Mouse (Mus musculus): ENCODE measurements around the gene Sugp1. TPM values are rescaled to one million over a fixed set of nuclear protein-coding genes. Genes with fewer than 3 reads are reported as not detected.
A peak's percentile ranks its signal among the peaks of the same experiment; 100 is the strongest.
"Not testable (repeated sequence)": the region's sequence is repeated elsewhere in the genome, so short reads cannot be mapped to it uniquely, and the experiment has no call there.

Sugp1 gene
- total RNA-seq (2021), result 10 to 100 TPM; 17.2 to 18.4 TPM

- intact Hi-C loops (cut with DNase I), result loop anchor here (5.0 kb wide), 1 partner anchor 89 kb away; the partner anchor contains the start of gene Nr2c2ap
- peak; percentile 92 for DNase-seq (ENCODE audit: low spot score)
These were observed at the start of gene Sugp1, which contains the start of gene Mau2 for GRCm38 (mm10) chr8:70042583-70043455. TSS of gene Sugp1 (plus strand) at chr8:70042813. TSS of gene Mau2 (minus strand) at chr8:70042734.

- no peak for DNase-seq (ENCODE audit: low spot score)
- intact Hi-C loops (cut with DNase I), result no loop called here
These were observed 47.2 kb upstream of the Sugp1 start for GRCm38 (mm10) chr8:69995422-69995775.

GRCm38 (mm10) chr8:69995776-69996588, 46.6 kb upstream of the Sugp1 start, which contains the start of gene Gatad2a:
TSS of gene Gatad2a (minus strand) at chr8:69996384.
- intact Hi-C loops (cut with DNase I), result no loop called here
- DNase-seq (ENCODE audit: low spot score), result peak; percentile 100

GRCm38 (mm10) chr8:69996589-69997285, 45.9 kb upstream of the Sugp1 start:
- intact Hi-C loops (cut with DNase I), result no loop called here
- DNase-seq (ENCODE audit: low spot score), result no peak

- intact Hi-C loops (cut with DNase I), result no loop called here
- DNase-seq (ENCODE audit: low spot score), result no peak
These were observed 43.9 kb upstream of the Sugp1 start for GRCm38 (mm10) chr8:69998706-69999105.

- no peak for DNase-seq (ENCODE audit: low spot score)
- intact Hi-C loops (cut with DNase I), result no loop called here
These were observed 43.4 kb upstream of the Sugp1 start for GRCm38 (mm10) chr8:69999236-69999635.

GRCm38 (mm10) chr8:70000226-70000625, 42.4 kb upstream of the Sugp1 start:
- intact Hi-C loops (cut with DNase I), result loop anchor here (5.0 kb wide), 1 partner anchor 43 kb away; no protein-coding TSS in a partner anchor
- DNase-seq (ENCODE audit: low spot score), result no peak

GRCm38 (mm10) chr8:70001176-70001891, 41.3 kb upstream of the Sugp1 start:
- intact Hi-C loops (cut with DNase I), result loop anchor here (1.0 to 5.0 kb wide), 2 partner anchors 44 to 80 kb away; no protein-coding TSS in a partner anchor
- peak; percentile 39 for DNase-seq (ENCODE audit: low spot score)

GRCm38 (mm10) chr8:70001892-70002191, 40.8 kb upstream of the Sugp1 start:
- intact Hi-C loops (cut with DNase I), result loop anchor here (1.0 to 5.0 kb wide), 2 partner anchors 45 to 81 kb away; no protein-coding TSS in a partner anchor
- not testable (repeated sequence) for DNase-seq (ENCODE audit: low spot score)

GRCm38 (mm10) chr8:70003204-70003657, 39.4 kb upstream of the Sugp1 start:
- intact Hi-C loops (cut with DNase I), result loop anchor here (5.0 kb wide), 1 partner anchor 46 kb away; no protein-coding TSS in a partner anchor
- DNase-seq (ENCODE audit: low spot score), result no peak

GRCm38 (mm10) chr8:70004345-70004744, 38.3 kb upstream of the Sugp1 start:
- intact Hi-C loops (cut with DNase I), result loop anchor here (5.0 kb wide), 1 partner anchor 47 kb away; no protein-coding TSS in a partner anchor

GRCm38 (mm10) chr8:70005178-70005577, 37.4 kb upstream of the Sugp1 start:
- intact Hi-C loops (cut with DNase I), result no loop called here
- peak; percentile 42 for DNase-seq (ENCODE audit: low spot score)

More at GRCm38 (mm10) chr8:70004345-70004744, 38.3 kb upstream of the Sugp1 start:
- no peak for DNase-seq (ENCODE audit: low spot score)

GRCm38 (mm10) chr8:70010796-70011195, 31.8 kb upstream of the Sugp1 start:
- intact Hi-C loops (cut with DNase I); DNase-seq (ENCODE audit: low spot score): not testable (repeated sequence)

- intact Hi-C loops (cut with DNase I), result no loop called here
- no peak for DNase-seq (ENCODE audit: low spot score)
These were observed 30.3 kb upstream of the Sugp1 start for GRCm38 (mm10) chr8:70012350-70012749.

- intact Hi-C loops (cut with DNase I), result no loop called here
- no peak for DNase-seq (ENCODE audit: low spot score)
These were observed 29.9 kb upstream of the Sugp1 start for GRCm38 (mm10) chr8:70012763-70013162.

GRCm38 (mm10) chr8:70015017-70015416, 27.6 kb upstream of the Sugp1 start:
- no peak for DNase-seq (ENCODE audit: low spot score)
- intact Hi-C loops (cut with DNase I), result no loop called here

- DNase-seq (ENCODE audit: low spot score), result no peak
These were observed 19.0 kb upstream of the Sugp1 start for GRCm38 (mm10) chr8:70023596-70023995.

GRCm38 (mm10) chr8:70026151-70026550, 16.5 kb upstream of the Sugp1 start:
- no peak for DNase-seq (ENCODE audit: low spot score)
- intact Hi-C loops (cut with DNase I), result no loop called here

More at GRCm38 (mm10) chr8:70023596-70023995, 19.0 kb upstream of the Sugp1 start:
- intact Hi-C loops (cut with DNase I), result no loop called here

GRCm38 (mm10) chr8:70030255-70030654, 12.4 kb upstream of the Sugp1 start:
- intact Hi-C loops (cut with DNase I), result no loop called here
- no peak for DNase-seq (ENCODE audit: low spot score)

Data from heart, postnatal 25 days (tissue).